Mouse (Mus musculus) left cerebral cortex, adult 2 months (tissue): ENCODE results near the gene Sesn2. TPM values are rescaled to one million over a fixed set of nuclear protein-coding genes. Genes with fewer than 3 reads are reported as not detected.

ENCODE experiments used
- DNase-seq, 2 experiments: peaks; one replicate each; pipeline ENCODE4 v3.0.0; 2021 to 2022; ENCODE audit warnings: low spot score in 2 of 2, mixed read lengths in 1 of 2; ENCODE audit errors: extremely low spot score in 1 of 2
- H3K27ac ChIP-seq: fragments of 200-600 bp; 2 replicates; pipeline ENCODE4 v1.8.1; 2022
- H3K4me3 ChIP-seq: fragments of 200-600 bp; 2 replicates; pipeline ENCODE4 v1.8.1; 2022
- CTCF ChIP-seq: fragments of 200-600 bp; IDR thresholded peaks from 2 replicates; pipeline ENCODE4 v1.8.1; 2022; ENCODE audit warnings: antibody characterized with exemption, mild to moderate bottlenecking, moderate library complexity
- intact Hi-C: fragments of 180-260 bp; cut with DNase I; formaldehyde crosslinking; loops from one replicate; pipeline ENCODE4 v1.15.1; 2025
- total RNA-seq, 2 experiments: library from RNA; stranded (reverse); gene quantifications; 2 replicates each; pipeline ENCODE4 v1.2.3; 2021

Sesn2 gene
- total RNA-seq, 2 experiments from 2014 or later = 10.4 to 10.7 TPM

GRCm38 (mm10) chr4:132530033-132530804 lies 19.9 kb upstream of the Sesn2 start:
- Histone ChIP-seq H3K4me3 (no peak overlapping the region), H3K27ac (no peak overlapping the region)
- intact Hi-C loops = loop anchor here (10.0 kb wide), 1 partner anchor 395 kb away; the partner anchor contains the start of gene Fam76a
- no peak for DNase-seq
- no peak for TF ChIP-seq CTCF

DNA sequence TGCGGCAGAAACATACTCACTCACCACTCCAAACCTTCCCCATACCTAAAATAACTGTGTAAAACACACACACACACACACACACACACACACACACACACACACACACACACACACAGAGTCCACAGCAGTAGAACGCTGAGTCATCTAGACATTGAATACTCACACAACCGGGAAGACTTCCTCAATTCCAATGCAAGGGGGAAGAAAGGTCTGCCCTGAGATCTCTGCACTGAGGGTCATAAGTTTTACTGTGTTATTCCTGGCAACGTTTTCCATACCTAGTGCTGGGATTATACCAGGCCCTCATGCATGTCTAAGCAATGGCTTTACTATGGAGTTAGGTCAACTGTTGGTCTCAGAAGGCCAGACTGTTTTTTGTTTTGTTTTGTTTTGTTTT lies 19.0 kb upstream of the Sesn2 start:
- intact Hi-C loops = no loop called here
- Histone ChIP-seq H3K4me3 (no peak overlapping the region), H3K27ac (no peak overlapping the region)
- no peak for TF ChIP-seq CTCF
- DNase-seq = no peak

DNA sequence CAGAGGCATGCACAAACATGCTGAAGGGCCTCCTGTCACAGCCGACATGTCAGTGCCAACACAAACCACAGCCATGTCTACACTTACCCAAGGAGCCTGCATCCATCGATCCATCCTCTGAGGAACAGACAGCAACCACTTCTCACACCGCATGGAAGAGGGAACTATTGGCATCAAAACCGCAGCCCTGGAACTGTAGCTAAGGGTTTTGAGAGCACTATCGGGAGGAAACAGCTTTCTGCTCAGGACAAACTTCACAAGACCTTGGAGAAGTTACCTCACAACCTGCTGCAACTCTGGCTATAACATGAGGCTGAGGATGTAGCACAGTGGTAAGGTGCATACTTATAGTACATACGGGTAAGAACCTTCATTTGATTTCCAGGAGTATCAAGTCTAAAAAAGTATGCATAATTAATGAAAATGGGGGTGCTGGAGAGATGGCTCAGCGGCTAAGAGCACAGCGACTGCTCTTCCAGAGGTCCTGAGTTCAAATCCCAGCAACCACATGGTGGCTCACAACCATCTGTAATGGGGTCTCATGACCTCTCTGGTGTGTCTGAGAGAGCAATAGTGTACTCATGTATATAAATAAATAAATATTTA lies 17.7 kb upstream of the Sesn2 start:
- TF ChIP-seq CTCF = no peak
- intact Hi-C loops = no loop called here

GRCm38 (mm10) chr4:132526678-132527077 lies 16.4 kb upstream of the Sesn2 start:
- intact Hi-C loops = no loop called here
- no peak for DNase-seq

More for the DNA sequence above, 17.7 kb upstream of the Sesn2 start:
- no peak for DNase-seq
- Histone ChIP-seq H3K27ac (no peak overlapping the region), H3K4me3 (no peak overlapping the region)

DNA sequence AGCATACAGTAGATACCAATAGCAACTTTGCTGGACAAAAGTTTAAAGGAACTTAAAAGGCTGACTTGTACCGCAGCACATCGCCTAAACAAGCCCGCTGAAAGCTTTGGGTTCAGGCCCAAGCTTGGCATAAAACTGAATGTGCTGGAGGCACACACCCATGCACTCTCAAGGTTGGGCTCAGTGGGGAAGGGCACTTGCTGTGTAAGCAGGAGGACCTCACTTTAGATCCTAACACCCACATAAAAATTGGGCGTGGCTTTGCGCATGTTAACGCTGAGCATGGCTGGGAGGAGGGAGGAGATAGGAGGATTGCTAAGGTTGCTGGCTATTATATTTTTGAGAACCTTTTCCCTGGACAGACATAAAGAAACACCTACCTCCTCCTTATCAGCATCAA lies 14.5 kb upstream of the Sesn2 start:
- intact Hi-C loops = no loop called here
- H3K27ac ChIP-seq = no peak overlapping the region
- no peak for DNase-seq
- H3K4me3 ChIP-seq = no peak overlapping the region
- no peak for TF ChIP-seq CTCF

More at GRCm38 (mm10) chr4:132526678-132527077, 16.4 kb upstream of the Sesn2 start:
- Histone ChIP-seq H3K27ac (no peak overlapping the region), H3K4me3 (no peak overlapping the region)
- peak; percentile 23 for TF ChIP-seq CTCF

DNA sequence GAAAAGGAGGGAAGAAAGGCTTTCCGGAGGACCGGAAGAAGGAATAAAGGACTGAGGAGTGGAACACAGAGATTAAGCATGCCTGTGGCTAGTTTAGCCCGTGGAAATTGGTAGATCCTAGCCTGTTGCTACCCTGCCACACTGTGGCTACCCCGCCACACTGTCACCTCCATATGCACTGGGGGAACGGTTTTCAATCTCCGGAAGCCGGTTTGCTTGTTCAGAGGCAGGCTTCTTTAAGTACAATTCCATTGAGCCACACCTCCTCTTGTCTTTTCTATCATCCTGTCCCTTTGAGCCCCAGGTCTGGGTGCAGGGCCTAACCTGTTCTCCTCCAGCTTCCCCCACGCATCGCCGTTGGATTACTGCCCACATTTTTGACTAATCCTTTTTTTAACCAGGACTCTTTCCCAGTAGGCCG lies 14.0 kb upstream of the Sesn2 start:
- TF ChIP-seq CTCF = no peak
- DNase-seq = no peak
- intact Hi-C loops = no loop called here
- no peak overlapping the region for H3K4me3 ChIP-seq
- no peak overlapping the region for H3K27ac ChIP-seq

DNA sequence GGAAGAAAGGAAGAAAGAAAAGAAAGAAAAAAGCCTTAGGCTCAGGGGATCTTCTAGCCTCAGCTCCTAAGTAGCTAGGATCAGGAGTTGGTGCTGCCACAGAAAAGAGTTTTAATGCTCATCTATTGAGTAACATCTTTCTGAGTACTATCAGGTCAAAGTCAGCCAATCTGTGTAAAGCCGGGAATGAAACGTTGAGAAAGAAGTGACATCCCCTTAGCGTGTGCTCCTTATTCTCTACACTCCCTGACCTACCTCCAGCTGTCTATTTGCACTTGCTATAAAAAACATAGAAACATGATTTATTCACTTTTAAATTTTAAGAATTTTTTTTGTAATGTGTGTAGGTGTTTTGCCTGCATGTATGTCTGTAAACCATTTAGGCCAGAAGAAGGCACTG lies 8.9 kb upstream of the Sesn2 start:
- DNase-seq = no peak
- Histone ChIP-seq H3K4me3 (no peak overlapping the region), H3K27ac (no peak overlapping the region)
- intact Hi-C loops = no loop called here
- no peak for TF ChIP-seq CTCF

- no peak overlapping the region for H3K27ac ChIP-seq
- intact Hi-C loops = no loop called here
- no peak overlapping the region for H3K4me3 ChIP-seq
- TF ChIP-seq CTCF = no peak
- no peak for DNase-seq
Observed at GRCm38 (mm10) chr4:132518066-132518465, 7.8 kb upstream of the Sesn2 start.

DNA sequence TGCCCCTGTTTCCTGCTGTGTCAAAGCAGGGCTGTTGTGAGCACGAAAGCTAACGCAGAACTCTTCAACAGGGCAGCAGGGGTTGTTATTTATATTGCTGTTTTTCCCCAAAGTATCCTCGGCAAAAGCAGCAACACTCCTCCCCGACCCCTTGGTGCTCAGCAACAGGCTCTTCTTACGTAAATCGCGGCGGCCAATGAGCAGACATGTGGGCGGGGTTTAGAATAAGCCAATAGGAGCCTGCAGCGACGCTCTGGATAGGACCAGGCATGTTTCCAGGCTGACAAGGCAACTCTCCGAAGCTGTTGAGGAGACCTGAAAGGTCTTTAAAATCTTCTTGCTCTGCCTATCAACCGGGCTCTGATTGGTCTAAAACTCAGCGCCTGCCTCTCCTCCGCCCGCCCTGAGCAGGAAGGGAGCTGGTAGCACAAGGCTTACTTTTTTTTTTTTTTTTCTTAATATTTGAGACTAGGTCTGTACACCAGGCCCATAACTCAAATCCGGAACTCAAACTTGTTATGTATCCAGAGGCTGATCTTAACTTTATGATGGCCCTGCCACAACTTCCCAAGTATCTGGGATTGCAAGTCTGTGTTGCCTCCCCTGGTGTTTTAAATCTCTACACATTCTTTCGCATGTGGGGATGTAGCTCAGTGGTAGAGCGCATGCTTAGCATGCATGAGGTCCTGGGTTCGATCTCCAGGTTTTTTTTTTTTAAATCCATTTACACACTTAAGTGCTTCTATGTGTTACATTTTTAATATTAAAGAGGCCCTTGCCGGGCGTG lies 5.3 kb upstream of the Sesn2 start:
- DNase-seq = peak; percentile 82 to 87
- H3K4me3 ChIP-seq = peak overlapping the region; percentile 56
- peak overlapping the region; percentile 88 for H3K27ac ChIP-seq
- intact Hi-C loops = loop anchor here (1.0 kb wide), 1 partner anchor 52 kb away; the partner anchor contains the start of gene Med18
- no peak for TF ChIP-seq CTCF

GRCm38 (mm10) chr4:132514555-132515135 lies 4.3 kb upstream of the Sesn2 start:
- peak; percentile 94 for TF ChIP-seq CTCF
- H3K4me3 ChIP-seq = peak overlapping the region; percentile 56
- intact Hi-C loops = loop anchor here (1.0 to 5.0 kb wide), 3 partner anchors 51 to 302 kb away; partner anchors contain the start of genes Med18 and Ythdf2
- peak; percentile 79 to 84 for DNase-seq
- peak overlapping the region; percentile 88 for H3K27ac ChIP-seq
